Comparison of ENCODE assay signal across 23 mouse cellular contexts in the genomic region with DNA sequence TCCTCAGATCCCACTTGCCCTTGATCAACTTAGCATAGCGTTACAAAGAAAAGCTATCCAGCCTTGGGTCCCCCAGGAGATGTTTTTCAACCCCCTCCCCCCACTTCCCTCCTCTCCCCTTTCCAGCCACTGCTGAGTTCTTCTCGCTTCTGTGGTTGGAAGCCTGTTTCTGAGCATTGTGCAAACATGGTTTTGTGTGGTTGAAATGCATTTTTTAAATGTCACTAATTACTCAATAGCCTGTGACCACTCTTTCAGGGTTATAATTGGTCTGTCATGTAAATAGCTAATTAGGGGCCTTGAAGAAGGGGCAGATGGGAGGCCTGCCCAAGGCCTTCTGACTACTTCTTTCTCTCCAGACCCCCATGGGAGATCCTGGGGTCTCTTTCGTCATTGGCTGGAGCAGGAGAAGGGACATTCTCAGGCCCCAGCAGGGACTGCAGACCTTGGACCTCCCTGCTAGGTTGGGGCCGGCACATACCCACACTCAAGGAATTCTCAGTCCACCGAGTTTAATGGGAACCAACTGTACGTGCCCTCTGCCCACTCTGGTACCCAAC.
A peak's percentile ranks its signal among the peaks of the same experiment; 100 is the strongest.
DNase-seq lines count a peak whose midpoint lies in the region; ATAC-seq and TF ChIP-seq lines count a peak whose summit lies in the region.
"Had no signal": no experiment of that assay in that cellular context is flagged by ENCODE, and none has a peak within 500 bp of the region (broad histone marks: within the 10 kb centered on the region; RNA-seq: fewer than 3 reads in every experiment).

No protein-coding gene starts in this region.

- no peak for DNase-seq in forebrain, embryonic 10.5 days (ENCODE audit: extremely low spot score, low spot score)
- DNase-seq in Muller cell, postnatal 12 days (ENCODE audit: inconsistent ontology term) = peak; percentile 89
- peak; percentile 56 for DNase-seq in brain, embryonic 14.5 days (ENCODE audit: low read depth)
- peak; percentile 61 for DNase-seq in retina, embryonic 14.5 days (ENCODE audit: low spot score)
- no peak for DNase-seq in thymus, adult 18-20 months
- DNase-seq: adrenal gland, postnatal 14 days; cerebellum, adult 11-12 months; cerebellum, adult 8-10 months; cerebellum, postnatal 36 days; embryo, embryonic 11 days; gastrocnemius, postnatal 10 days; gastrocnemius, postnatal 36 days; heart, adult 2 months; kidney, adult 2 months had no signal

- no peak for TF ChIP-seq POLR2A in brain, embryonic 14.5 days (IDR thresholded peaks at IDR 0.05; ENCODE audit: borderline replicate concordance, extremely low read depth, insufficient read depth, insufficient read length, poor library complexity, severe bottlenecking)

- no peaks in the 10 kb centered on the region for H3K36me3 ChIP-seq in forebrain, embryonic 12.5 days (replicated peaks)
- no peaks in the 10 kb centered on the region for H3K36me3 ChIP-seq in forebrain, embryonic 10.5 days (replicated peaks)
- H3K36me3 ChIP-seq: heart, embryonic 10.5 days; heart, embryonic 13.5 days; hindbrain, embryonic 12.5 days; hindbrain, embryonic 15.5 days had no signal

- H3K27ac ChIP-seq in forebrain, embryonic 12.5 days = no peak overlapping the region
- no peak overlapping the region for H3K27ac ChIP-seq in forebrain, embryonic 10.5 days
- H3K27ac ChIP-seq: heart, adult 2 months; heart, embryonic 10.5 days; heart, embryonic 13.5 days; hindbrain, embryonic 12.5 days; hindbrain, embryonic 15.5 days had no signal

- peak; percentile 49; the same call in 1 of the 2 replicates for ATAC-seq in forebrain, embryonic 12.5 days (ENCODE audit: low FRiP score)
- ATAC-seq in megakaryocyte progenitor cell, adult 5-6 weeks (replicated peaks; ENCODE audit: poor library complexity) = no peak
- ATAC-seq: activated CD4-positive, CD25-positive, alpha-beta regulatory T cell, adult 4 months; CD4-positive, CD25-positive, alpha-beta regulatory T cell, adult 4 months; intestine, postnatal 0 days had no signal

- H3K4me3 ChIP-seq in forebrain, embryonic 12.5 days (replicated peaks) = no peak overlapping the region
- no peak overlapping the region for H3K4me3 ChIP-seq in forebrain, embryonic 10.5 days
- H3K4me3 ChIP-seq: heart, adult 2 months; heart, embryonic 10.5 days; heart, embryonic 13.5 days; hindbrain, embryonic 12.5 days; hindbrain, embryonic 15.5 days had no signal

- H3K27me3 ChIP-seq in forebrain, embryonic 12.5 days = peaks cover 21% of the 10 kb centered on the region
- H3K27me3 ChIP-seq in forebrain, embryonic 10.5 days (ENCODE audit: poor library complexity, severe bottlenecking) = peaks cover 17% of the 10 kb centered on the region; the same call in 1 of the 2 replicates
- H3K27me3 ChIP-seq: heart, embryonic 13.5 days; hindbrain, embryonic 12.5 days; hindbrain, embryonic 15.5 days had no signal

- H3K4me2 ChIP-seq in forebrain, embryonic 12.5 days = no peak overlapping the region
- H3K4me2 ChIP-seq: heart, embryonic 13.5 days; hindbrain, embryonic 12.5 days; hindbrain, embryonic 15.5 days had no signal

- H3K9me3 ChIP-seq in forebrain, embryonic 12.5 days = no peaks in the 10 kb centered on the region
- H3K9me3 ChIP-seq in forebrain, embryonic 10.5 days = no peaks in the 10 kb centered on the region
- H3K9me3 ChIP-seq: heart, embryonic 10.5 days; heart, embryonic 13.5 days; hindbrain, embryonic 12.5 days; hindbrain, embryonic 15.5 days had no signal

- H3K4me1 ChIP-seq in forebrain, embryonic 12.5 days = no peaks in the 10 kb centered on the region
- peaks cover 8% of the 10 kb centered on the region for H3K4me1 ChIP-seq in forebrain, embryonic 10.5 days
- H3K4me1 ChIP-seq: hindbrain, embryonic 15.5 days had no signal

- 33% methylated on average over 6 of the region's 6 CpGs for WGBS in forebrain, embryonic 12.5 days
- WGBS in forebrain, embryonic 10.5 days = 55% methylated on average over 6 of the region's 6 CpGs

- no peak for TF ChIP-seq CTCF in brain, embryonic 14.5 days (IDR thresholded peaks at IDR 0.05; ENCODE audit: borderline replicate concordance, extremely low read depth, insufficient read depth, insufficient read length)

- H3K9ac ChIP-seq in forebrain, embryonic 12.5 days = no peak overlapping the region
- H3K9ac ChIP-seq: heart, embryonic 13.5 days; hindbrain, embryonic 12.5 days; hindbrain, embryonic 15.5 days had no signal

Comparison
In these comparisons a context has a peak if more than half of its experiments do, and no peak if none do; other contexts are left out.
1. DNase-seq: peak in Muller cell, postnatal 12 days (single experiment), brain, embryonic 14.5 days (single experiment) and retina, embryonic 14.5 days (single experiment); none in forebrain, embryonic 10.5 days (single experiment) and thymus, adult 18-20 months (0 of 2).